Mouse (Mus musculus): Measurements from ENCODE around the gene Fbxw4.

Fbxw4 gene

DNA sequence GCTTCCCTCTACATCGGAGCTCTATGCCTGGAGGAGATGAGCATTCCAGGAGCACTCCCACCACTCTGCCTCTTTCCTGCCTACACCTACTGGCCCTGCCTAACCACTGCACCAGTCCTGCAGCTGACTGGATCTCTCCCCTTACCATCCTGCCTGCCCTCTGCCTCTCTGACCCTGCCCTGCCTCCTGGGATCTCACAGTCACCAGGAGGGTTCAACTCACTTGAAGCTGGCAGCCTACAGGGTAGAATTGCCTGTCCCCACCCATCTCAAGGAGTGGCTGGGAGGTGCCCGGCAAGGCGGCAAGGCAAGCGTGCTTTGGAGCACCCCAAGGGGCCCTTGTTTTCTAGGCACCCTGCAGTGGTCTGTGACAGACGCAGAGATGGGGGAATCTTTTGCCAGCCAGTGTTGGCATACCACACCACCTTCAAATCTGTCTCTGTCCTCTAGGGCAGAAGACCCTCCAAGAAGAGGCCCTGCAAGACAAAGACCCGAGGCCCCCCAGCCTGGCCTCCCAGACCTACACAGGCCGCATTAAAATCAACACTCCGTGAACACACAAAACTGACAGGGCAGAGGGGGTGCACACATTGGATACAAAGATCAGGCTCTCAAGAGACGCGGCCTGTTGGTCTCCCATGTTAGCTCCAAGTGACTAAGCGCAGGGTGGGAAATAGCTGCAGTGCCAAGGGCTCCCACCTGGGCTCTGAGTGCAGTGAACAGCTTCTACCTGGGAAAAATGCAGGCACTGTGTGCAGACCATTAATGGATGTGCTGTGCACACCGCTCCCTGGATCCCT is 44.5 kb downstream of the Fbxw4 start:
- no peak for DNase-seq (ENCODE audit: low spot score)

DNA sequence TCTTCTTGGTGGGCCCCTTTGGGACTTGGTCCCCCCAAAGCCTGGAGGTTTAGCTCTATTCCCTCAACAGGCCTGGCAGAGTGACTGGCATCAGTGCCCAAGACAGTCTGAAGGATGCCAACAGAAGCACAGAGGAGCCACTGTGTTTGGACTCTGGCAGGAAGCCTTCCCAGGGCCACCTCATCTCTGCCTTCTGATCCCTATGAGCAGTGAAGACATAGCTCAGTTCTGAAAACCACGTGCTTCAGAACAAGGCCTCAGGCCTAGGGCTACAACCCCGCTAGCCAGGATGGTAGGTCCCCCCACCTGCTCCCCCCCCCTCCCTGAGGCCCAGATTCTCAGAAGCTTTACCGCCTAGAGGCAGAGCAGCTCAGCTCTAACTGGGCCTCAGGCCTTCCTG is 45.2 kb downstream of the Fbxw4 start:
- DNase-seq (ENCODE audit: low spot score), result no peak

DNA sequence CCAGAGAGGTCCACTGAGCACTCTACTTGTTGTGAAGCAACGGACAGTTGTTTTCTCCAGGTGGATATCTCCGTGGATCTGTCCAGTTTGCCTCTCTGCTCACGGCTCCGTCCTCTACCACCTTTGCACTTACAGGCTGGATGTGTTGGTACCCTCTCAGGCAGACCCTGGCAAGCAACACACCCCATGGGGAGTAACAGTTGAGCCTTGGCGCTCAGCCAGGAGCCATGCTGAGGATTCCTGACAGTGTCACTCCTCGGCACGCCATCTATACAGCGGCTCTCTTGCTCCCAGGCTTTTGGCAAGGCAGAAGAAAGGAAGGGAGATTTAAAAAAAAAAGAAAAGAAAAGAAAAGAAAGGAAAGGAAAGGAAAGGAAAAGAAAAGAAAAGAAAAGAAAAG is 45.7 kb downstream of the Fbxw4 start:
- DNase-seq (ENCODE audit: low spot score), result no peak

DNA sequence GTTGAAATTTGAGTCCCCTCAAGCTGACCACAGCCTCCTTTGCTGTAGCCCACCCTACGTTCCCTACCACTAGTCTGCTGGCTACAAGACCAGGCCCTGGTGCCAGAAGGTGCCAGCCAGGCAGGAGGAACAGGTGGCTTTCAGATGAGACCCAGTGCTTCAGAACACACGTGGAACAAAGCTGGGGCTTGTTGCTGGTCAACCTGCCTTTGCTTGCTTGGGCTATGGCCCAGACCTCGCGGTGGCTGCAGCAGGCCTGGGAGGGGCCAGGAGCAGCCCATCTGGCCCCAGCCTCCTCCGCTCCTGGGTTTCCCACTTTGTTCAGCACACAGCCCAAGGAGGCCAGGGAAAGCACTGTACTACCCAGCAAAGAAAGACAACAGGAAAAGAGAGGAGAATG is 49.3 kb downstream of the Fbxw4 start:
- no peak for DNase-seq (ENCODE audit: low spot score)

DNA sequence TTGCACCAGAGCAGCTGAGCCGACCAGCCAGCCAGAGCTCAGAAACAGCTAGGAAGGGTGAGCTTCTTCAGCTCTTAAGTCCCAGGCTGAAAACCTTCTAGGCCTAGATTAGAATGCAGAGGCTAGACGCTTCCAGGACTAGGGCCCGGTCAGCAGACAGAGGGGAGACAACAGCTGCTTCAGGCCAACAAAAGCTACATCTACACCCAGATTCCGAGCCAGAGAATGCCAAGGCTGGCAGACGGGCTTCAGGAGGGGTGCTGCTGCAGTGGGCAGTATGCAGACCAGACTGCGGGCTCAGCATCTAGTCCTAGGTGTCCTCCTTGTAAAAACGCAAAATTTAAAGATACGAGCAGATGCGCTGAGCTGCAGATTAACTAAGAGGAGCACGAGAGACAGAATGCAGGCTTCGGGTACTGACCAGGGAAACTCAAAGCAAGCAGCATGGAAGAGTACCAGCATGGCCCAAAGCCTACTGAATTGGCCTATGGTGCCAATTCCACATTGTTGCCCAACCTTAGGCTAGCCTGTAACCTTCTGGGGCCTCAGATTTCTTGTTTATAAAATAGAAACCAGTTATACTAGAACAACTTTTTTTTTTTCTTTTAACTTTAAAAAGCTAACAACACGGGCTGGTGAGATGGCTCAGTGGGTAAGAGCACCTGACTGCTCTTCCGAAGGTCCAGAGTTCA is 51.3 kb downstream of the Fbxw4 start:
- no peak for DNase-seq (ENCODE audit: low spot score)

DNA sequence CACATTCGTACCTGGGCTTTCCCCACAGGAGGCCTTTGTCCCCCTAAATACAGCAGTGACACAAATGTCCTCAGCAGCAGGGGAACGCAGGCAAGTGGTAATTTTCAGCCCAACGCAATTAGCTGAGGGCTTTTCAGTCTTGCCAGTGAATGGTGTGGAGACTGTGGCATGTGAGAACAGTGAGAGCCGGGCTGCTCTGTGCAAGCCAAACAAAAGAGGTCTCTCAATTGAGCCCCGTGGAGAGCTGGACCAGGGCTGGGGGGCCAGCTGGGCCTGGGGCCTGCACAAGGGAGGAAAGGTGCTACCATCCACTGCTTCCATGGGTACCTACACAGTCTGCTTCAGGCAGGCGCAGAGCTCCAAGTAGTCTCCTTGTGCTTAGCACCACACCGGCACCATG is 52.6 kb downstream of the Fbxw4 start:
- no peak for DNase-seq (ENCODE audit: low spot score)

DNA sequence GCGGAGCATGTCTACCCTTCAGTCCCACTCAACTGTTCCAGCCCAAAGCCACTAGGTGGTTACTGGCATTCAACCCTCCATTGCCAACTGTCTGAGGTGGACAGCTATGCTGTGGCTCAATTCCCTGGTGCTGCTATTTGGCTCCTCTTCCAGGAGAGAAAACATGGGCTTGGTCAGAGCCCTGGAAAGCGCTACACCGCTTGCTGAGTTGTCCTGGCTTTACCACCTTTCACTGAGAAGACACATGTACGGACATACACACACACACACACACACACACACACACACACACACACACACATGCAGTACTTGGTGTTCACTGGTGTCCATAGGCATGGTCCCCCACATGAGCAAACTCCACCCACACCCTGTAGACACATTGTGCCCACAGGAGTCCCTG is 53.4 kb downstream of the Fbxw4 start:
- no peak for DNase-seq (ENCODE audit: low spot score)

DNA sequence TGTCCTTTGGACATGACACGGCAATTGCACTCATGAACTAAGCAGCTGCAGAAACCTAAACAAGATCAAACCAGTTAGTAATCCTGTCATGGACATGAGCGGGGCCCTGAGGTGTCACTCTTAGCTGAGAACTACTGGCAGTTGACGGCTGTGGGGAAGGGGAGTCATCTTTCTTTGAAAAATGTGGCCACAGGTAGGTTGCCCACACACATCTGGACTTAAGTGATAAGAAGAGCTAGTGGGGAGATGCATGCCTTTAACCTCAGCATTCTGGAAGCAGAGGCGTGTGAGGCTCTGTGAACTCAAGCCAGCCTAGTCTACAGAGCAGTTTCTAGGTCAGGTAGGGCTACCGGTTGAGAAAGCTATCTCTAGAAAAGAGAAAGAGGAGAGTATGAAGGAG is 57.5 kb downstream of the Fbxw4 start:
- DNase-seq (ENCODE audit: low spot score), result no peak

DNA sequence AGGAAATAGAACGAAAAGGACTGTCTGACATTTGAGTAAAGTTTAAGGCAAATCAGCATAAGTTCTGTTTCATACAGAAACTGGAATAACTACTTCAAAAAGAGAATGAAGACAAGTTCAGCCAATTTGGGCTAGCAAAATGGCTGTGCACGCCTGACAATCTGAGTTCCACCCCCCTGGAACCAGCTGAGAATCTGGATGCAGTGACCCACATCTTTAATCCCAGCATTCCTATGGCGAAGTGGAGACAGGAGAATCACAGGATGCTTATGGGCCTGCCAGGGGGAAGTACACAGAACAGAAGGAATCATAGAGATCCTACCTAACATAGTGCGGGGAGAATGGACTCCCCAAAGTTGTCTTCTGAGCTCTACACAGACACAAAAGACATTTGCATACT is 63.0 kb downstream of the Fbxw4 start:
- no peak for DNase-seq (ENCODE audit: low spot score)

DNA sequence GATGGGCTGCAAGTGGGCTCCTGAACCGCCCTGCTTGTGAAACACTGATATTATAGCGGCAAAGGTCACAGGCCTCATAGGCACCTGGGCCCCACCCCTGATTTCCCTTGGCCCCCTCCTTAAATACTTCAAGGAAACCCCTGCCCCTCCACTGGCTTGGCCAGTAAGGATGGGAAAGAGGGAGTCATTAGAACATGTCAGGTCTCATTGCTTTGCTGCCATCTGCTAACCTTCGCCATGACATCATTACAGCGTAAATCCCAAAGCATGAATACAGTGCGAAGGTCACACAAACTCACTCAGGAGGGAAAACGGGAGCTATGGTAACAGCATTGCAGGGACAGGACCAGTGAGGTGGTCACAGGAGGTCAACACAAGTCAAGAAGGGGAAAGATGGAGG is 63.7 kb downstream of the Fbxw4 start:
- DNase-seq (ENCODE audit: low spot score), result no peak

DNA sequence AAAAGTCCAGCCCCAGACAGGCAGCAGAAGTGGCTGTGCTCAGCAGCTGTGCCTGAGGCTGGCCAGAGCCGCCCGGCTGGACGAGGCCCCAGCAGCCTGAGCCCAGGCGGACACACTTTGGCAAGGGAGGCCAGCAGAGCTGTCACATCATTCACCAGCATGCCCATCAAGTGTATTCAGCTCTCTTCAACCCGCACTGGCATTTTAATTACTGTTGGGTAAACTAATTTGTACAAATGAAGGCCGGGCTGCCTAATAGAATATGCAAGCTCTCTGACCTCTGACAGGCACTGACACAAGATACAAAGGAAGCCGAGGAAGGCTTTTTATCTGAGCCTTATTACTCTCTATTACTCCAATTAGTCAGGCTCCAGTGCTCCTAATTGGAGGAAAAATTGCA is 64.1 kb downstream of the Fbxw4 start:
- DNase-seq (ENCODE audit: low spot score), result no peak

DNA sequence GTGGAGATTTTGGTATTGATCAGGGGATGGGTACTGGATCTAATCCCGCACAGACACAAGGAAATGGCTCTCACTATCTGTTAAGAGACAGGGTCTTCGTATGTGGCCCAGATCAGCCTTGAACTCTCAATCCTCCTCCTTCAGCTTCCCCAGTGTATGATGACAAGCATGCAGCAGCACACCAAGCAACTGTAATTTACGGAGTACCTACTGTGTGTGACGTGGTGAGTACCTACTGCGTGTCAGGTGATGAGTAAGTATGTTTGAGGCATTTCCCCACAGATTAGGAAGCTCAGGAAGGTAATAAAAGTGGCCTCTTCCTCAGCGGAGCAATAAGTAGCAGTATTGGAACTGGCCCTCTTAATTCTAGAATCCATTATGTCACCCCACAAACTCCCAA is 64.6 kb downstream of the Fbxw4 start:
- DNase-seq (ENCODE audit: low spot score), result no peak

DNA sequence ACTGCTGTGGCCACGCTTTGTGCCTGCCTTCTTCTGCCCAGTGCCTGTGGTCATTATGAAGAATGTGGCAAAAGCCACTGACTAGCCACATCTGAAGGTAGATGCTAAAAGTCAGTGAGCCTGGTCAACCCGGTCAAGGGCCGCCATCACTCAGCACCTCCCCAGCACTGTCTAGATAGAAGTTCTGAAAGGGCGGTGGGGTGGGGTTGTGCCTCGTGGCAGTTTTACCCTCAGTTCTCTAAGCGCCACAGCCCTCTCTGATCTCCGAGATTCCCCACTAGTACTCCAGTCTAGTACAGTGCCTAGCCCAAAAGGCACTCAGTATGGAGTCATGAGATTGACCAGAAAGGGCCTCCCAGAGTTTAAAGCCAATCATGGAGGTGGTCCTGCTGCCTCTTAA is 66.0 kb downstream of the Fbxw4 start:
- DNase-seq (ENCODE audit: low spot score), result no peak

DNA sequence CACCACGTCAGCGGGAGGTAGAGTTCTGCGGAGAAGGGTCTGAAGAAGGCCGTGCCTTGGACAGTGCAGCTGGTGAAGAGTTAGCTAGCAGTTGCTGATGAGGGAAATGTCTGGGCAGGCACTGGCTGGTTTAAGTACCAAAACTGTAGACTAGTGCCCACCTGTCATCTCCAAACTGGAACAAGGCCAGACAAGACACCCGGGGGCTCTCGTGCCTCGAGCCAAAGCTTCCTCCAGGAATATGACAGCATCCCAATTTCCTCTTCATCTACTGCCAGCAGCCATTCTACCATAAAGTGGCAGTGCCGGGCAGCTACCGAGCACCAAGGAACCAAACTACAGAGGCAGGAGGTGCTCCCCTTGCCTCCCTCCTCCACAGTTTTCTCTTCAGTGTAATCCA is 67.2 kb downstream of the Fbxw4 start:
- no peak for DNase-seq (ENCODE audit: low spot score)

DNA sequence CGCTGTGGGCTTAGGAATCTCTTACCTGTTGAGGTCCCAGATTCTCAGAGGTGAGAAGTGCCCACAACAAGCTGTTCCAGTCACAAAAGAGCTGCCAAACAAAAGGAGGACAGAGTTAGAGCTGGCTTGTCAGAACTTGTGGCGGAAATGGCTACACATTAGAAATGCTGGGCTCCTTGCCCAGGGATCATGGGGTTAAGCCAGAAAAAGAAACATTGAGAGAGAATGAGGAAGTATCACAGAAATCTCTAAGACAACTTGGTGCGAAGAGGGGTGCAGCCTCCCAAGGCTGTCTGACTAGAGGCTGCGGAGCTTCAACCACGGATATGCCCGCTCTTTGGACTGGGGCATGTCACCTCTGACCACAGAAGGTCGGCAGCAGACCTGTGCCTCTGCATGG is 68.4 kb downstream of the Fbxw4 start:
- no peak for DNase-seq (ENCODE audit: low spot score)

DNA sequence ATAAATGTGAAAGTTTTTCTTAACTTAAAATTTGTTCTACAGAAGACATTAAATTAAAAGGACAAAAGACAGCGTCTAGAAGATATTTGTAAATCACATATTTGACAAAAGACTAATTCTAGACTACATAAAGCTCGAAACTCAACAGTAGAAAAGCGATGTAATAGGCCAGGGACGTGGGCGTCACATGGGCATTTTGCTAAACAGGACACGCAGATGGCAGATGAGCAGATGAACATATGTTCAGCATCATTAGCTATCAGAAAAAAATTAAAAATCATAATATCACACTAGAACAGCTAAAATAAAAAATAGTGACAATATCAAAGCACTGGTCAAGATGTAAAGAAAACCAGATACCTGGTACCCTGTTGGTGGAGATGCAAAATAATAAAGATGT is 70.4 kb downstream of the Fbxw4 start:
- DNase-seq (ENCODE audit: low spot score), result no peak

DNA sequence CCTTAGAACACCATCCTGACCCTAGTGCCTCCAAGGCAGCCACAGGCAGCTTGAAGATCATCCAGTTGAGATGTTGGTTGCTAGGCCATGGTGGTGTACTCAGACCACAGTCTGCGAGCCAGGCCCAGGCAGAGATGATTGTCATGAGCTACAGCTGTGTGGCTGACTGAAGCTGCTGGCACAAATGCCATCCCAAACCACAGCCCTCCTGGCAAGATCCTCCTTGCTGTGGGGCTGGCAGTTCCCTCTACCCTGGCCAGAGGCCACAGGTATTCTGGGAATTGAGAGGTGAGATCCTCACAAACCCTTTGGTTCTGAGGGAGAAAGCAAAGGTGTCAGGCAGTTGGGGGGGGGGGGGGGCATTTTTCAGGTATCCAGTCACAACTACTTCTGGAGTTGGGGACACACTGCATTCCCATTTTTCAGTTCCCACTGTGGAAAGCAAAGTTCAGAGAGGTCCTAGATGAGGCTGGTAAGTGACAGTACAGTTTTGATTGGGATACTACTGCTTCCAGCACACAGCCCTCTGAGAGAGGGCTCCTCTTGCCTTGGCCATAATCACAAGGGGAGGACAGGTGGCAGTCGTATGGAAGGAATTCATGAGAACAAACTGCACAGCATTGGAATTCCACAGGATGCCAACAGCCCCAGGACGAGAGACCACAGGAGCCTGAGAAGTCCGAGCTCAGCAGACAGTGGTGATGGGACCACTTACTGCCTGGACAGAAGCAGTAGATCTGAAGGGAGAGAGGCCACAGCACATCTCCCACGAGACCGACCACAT is 72.4 kb downstream of the Fbxw4 start:
- no peak for DNase-seq (ENCODE audit: low spot score)

DNA sequence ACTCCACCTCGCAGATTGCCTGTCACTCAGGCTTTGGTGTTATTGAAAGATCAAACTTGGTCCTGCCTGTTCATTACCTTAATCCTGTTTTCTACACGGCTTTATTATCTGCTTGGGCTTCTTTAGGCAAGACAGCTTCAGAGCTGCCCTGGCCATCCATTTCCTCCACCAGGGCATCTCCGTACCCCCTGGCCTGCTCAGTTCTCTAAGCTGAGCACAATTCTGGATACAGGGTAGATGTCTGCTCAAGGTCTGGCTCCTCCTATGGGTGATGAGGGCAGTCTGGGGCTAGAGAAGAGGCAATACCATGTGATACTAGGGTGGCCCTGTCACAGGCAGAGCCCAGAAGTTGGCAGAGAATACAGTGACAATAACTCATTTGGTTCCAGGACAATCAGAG is 73.3 kb downstream of the Fbxw4 start:
- no peak for DNase-seq (ENCODE audit: low spot score)

DNA sequence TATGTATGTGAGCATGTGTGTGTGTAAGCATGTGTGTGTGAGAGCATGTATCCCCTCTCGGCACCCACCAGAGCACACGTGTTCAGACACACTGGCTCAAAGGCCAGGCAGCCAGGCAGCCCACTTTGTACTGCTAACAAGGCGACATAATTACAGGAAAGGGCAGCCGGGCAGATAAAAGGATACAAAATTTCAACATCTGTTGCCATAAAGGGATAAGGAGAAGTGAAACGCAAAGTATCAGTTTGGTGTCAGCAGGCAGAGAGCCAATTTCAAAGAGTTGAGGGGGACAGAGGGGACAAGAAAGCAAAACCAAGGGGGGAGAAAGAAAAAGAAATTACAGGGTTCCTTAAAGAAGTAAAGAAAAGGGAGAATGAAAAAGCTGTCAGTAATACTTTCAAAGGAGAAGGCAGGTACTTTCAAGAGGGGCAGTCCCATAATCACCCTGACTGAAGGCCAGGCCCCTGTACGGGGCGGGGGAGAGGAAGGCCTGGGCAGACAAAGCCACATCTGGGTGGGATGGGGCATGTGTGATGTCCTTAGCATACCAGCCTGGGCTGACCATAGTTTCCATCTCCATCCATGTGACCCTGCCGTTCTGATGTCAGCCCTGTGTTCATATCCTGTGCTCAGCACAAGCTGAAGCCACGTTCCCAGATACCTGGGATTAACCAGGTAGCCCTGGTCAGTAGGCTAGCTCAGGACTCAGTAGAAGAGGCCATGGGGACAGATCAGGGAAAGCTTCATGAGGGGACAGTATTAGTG is 75.1 kb downstream of the Fbxw4 start:
- DNase-seq (ENCODE audit: low spot score), result no peak

DNA sequence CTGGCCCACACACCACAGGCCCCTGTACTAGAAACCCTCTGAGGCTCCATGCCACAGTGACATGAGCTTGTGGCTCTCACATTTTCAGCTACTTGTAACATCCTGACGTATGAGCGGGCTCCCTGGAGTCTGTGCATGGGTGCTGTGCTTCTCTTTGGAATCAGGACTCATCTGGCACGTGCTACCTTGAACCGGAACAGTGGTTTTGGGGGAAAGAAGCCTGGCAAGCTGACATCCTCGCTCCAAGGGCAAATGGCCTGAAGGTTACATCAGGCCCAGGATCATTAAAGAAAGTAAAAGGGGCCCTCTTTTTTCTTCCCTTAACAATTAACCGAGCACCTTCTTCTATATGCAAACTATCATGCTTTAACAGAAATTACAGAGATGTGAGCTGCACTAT is 77.0 kb downstream of the Fbxw4 start:
- DNase-seq (ENCODE audit: low spot score), result no peak

DNA sequence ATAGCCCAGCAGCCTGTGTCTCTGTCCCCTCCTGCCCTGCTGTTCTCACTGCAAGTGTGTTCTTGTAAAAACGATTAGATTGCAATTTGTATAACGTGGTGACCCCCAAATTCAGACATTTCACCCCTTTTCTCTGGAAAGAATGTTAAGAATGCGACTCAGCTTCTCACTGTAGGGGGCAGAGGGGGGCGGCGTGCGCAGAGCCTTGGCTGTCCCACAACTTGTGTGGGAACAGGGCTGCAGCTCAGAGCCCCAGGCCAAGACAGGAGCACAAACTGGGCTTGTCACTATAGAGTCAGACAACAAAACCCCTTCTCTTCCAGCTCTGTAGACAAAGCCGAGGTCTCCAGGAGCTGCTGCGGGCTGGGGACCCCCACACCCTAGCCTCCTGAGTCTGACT is 78.0 kb downstream of the Fbxw4 start:
- no peak for DNase-seq (ENCODE audit: low spot score)

DNA sequence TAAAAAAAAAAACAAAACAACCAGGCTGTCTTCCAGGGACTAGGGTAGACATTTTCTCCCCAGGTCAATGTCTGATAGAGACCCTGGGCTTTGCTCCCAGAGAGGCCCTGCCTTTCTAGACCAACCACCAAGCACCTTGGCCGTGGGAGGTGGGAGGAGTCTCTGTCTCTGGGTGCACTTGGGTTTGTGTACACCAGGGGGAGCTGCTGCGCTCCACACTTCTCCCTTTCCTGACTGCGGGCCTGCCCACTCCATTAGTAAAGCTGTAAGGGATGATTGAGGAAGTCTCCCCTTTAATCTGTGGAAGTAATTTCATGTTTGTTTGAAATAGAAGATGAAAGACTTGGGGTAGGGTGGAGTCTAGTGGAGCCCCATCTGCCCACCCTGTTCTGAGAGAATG is 78.9 kb downstream of the Fbxw4 start:
- no peak for DNase-seq (ENCODE audit: low spot score)
